Mouse (Mus musculus) gastrocnemius, adult 18-20 months (tissue): Measurements from ENCODE around the gene Pgap3. TPM values are rescaled to one million over a fixed set of nuclear protein-coding genes. Genes with fewer than 3 reads are reported as not detected.

Experiments
- DNase-seq: peaks from one replicate; pipeline ENCODE4 v3.0.0; 2021; ENCODE audit warnings: low spot score
- long read RNA-seq, 2 experiments: library from polyadenylated mRNA; stranded (forward); transcript quantifications; one replicate each; pipeline ENCODE4 v2.0.0; 2021
- total RNA-seq, 2 experiments: library from RNA; stranded (reverse); gene quantifications; 2 replicates each; pipeline ENCODE4 v1.2.3; 2021

The Pgap3 gene
- 1 to 10 TPM; 2.3 to 3.7 TPM for total RNA-seq
- long read RNA-seq, experiment 1, partial matches to known transcripts = 0 of 6 reads
- long read RNA-seq, experiment 1, other reads (novel, unspliced or antisense) = 0 of 6 reads
- long read RNA-seq, experiment 2, partial matches to known transcripts = 1 of 6 reads
- long read RNA-seq, experiment 2, other reads (novel, unspliced or antisense) = 1 of 6 reads

DNA sequence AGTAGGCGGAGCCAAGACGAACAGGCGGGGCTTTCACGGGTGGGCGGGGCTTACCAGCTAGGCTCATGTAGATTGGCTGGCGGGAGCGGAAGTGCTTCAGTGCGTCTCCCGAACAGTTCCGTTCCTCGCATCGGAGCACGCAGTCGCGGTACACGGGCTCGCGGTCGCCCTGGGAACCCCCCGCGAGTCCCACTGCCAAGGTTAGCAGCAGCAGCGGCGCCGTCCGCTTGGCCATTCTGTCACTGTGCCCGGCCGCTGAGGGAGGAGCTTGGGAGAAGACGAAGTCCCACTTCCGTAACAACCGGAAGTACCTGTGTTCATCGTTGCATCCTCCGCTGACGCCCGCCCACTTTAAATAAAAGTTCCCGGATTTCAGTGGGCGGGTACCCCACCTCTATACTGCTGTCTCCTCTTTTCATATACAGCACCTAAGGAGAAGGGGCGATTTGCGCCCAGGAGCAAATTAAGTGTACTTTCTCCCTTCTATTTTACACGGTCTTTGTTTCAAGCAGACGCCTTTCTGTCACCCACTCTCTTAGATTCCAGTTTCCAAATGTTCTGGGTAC, at the start of gene Pgap3:
Gene Pgap3, minus strand, starts transcription at position 330 of the 566 bp plus-strand sequence.
- DNase-seq = peak; percentile 85

- no peak for DNase-seq
Measured at GRCm38 (mm10) chr11:98449419-98449818, 49.1 kb upstream of the Pgap3 start.

DNA sequence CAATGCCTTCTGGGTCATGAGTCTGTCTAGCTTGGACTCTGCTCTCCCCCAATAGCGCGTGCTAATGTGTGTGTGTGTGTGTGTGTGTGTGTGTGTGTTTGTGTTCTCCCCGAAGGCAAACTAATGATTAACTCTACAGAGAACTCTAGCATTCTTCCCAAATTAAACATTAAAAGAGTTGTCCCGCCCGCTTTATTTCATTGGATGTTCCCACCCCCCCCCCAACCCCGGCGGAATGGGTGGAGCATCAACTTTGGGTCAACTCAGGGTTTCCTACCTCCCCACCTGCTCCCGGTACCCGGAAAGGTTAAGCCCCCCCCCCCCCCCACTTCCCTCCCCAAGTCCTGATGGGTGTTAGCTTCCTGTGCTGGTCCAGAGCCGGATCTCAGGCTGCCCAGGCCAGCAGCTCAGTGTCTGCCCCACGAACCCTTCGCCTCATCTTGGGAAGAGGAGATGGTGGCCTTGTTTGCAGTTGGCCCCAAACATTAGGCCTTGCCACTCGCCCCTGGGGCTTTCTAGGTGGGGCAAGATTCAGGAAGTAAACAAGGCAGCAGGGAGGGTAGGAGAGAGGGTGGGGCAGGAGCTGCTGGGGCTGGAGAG, 48.0 kb upstream of the Pgap3 start:
- DNase-seq = no peak

DNA sequence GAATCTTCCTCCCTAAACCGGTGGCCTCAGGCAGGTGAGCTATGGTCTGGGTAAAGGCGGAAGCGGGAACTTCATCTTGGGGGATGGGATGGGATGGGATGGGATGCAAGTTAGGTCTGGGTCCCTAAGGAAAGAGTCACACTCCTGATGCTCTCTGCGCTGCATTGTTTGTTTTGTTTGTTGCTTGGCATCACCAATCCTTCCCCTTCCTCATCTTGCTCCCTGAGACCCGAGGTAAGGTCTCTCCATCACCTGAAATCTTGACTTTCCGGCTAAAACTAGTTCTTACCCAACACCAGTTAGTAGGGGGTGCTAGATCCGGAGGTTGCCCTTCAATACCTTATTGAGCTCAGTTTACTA, 47.2 kb upstream of the Pgap3 start:
- DNase-seq = no peak

DNA sequence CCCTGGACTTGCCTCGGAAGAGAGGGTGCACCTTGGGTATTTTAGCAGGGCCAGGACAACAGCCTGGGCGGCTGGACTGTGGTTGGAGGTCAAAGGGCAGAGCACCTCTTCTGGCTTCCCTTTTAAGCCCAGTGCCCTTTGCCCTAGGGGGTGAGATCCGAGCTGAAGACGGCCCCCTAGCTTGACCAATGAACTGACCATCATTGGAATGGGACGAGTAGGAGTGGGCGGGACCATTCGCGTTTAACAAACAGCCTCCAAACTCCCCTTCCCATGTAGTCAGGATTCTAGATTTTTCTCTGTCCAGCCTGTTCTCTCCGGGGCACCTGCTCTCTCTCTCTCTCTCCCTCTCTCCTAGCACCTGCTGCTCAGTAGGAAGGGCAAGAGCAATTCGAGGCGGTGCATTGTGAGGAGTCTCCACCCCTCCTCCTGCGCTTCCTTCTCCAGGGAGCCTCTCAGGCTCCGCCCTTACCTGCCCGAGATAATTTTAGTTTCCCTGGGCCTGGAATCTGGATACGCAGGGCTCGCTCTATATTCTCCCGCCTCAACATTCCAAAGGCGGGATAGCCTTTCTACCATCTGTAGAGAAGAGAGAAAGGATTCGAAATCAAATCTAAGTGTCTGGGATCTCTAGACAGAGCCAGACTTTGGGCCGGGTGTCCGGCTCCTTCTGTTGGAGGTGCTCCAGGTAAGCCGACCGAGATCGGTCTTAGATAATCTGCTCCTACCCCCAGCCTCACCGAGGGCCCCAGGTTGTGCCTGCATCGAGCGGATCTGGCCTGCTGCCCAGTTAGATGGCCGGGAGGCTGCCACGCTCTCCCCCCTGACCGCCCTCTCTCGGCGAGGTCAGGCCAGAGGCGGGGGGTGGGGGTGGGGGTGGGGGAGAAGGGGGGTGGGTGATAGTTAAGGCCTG, 46.5 kb upstream of the Pgap3 start:
- no peak for DNase-seq

DNA sequence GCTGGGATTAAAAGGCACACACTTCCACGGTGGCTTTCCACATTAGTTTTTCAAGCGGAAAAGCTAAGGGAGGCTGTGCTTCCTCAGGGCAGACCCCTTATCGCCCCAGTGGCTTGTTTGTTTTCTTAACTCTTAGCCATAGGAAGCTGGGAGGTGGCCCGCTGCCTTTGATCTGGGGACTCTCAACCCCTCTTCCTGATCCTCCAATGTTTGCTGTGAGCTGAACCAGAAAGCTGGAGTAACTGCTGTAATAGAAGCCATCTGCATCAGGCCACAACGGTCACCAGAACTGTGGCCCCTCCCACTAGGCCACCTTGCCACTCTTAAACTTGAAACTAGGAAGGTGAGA, 45.9 kb upstream of the Pgap3 start, which contains the start of gene Grb7:
Gene Grb7, plus strand, starts transcription at position 182 of the 349 bp plus-strand sequence.
- no peak for DNase-seq

- DNase-seq = no peak
Measured at GRCm38 (mm10) chr11:98445679-98446078, 45.4 kb upstream of the Pgap3 start.

DNA sequence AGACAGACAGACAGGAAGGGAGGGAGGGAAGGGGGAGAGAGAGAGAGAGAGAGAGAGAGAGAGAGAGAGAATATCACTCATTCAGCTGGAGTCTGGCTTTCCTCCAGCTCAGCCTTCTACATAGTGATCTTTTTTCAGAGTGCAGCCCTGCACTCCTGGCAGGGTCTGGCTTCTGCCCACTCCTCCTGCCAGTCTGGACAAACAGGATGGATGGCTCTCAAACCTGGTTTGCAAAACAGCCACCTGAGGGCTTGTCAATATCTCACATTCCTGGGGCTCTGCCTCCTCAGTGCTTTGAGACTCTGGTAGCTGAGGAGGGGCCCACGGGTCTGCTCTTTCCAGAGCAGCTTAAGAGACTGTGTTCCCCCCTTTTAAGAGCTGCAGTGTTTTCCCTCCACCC, 44.9 kb upstream of the Pgap3 start:
- DNase-seq = no peak

GRCm38 (mm10) chr11:98443688-98444087, 43.4 kb upstream of the Pgap3 start:
- no peak for DNase-seq

DNA sequence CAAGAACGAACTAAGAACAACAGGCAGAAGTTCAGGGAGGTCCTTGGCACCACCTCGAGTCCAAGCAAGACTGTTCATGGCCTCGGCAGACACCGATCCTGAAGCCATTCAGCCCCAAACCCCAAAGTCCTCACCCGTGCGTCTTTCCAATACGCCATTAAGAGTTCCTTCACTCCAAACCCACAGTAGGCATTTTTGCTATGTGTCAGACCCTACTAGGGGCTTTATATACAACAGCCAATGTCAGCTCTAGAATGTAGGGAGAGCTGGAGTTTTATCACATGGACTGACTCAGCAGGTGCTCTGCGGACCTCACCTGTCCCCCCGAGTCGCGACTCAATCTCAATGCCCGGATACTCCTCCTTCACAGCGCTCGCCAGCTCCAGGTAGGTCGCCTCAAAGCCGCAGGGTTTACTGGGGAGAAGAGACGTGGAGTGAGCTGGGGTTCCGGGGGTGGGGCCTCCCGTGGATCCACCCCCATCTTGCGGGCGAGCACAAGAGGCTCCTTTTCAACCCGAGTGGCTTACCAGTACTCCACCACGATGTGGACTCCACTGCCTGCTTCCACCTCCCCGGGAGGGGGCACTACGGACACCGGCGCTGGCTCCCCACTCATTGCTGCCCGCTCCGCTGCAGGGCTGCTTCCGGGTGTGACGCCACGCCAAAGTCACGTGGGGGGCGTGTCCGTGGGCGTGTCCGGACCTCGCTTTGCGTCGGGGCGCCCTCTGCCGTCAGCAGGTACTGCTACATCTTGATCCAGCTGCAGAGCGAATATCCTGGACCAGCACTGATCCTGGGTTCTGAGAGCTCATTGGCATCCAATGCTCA, 38.3 kb upstream of the Pgap3 start, which contains the start of gene Mien1:
Gene Mien1, minus strand, starts transcription at position 661 of the 828 bp plus-strand sequence.
- DNase-seq = peak; percentile 96

DNA sequence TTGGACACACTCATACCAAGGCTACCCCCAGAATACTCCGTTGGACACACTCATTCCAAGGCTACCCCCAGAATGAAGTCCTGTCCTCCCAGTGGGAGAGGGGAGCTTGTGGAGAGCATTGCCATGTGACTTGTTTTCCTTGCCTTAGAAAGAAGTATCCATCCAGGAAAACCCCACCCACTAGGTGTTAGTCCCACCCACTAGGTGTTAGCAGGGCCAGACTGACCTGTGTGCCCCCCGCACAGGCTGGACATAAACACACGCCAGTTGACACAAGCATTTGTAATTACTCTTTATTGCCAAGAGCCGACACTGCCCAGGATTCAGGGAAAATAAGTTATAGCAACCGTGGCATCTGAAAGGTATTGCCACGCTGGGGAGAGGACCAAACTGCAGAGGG, 37.2 kb upstream of the Pgap3 start:
- no peak for DNase-seq

GRCm38 (mm10) chr11:98435723-98436122, 35.4 kb upstream of the Pgap3 start:
- no peak for DNase-seq

DNA sequence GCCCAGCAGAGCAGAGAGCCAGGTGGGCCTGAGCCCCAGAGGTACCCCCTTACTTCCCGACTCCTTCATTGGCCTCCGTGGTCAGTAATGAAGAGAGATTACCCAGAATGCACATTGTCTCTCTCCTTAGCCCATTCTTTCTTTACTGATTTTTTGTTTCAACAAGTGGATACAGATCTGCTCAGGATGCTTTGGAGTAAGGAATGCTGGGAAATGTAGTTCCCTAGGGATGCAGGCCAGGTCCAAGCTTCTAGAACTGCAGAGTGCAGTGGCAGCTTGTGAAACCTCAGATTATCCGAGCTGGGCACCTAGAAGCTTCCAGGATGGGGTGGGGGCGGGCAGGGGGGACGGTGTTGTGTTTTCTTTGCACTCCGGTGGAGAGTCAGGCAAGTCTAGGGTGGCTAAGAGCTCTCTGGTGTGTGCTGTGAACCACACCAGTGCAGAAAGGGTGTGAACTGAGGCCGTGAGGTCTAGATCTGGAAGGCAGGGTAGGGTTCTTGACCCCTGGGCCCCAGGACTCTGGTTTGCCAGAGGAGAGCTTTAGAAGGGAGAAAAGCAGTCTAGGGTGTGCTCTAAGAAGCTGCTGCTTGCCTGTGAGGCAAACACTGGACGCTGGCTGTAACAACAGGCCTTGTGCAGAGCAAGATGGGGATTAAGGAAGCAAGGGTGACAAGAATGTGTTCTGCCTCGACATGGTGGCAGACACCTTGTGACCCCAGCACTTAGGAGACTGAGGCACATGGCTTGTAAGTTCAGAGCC, 31.6 kb upstream of the Pgap3 start:
- no peak for DNase-seq

DNA sequence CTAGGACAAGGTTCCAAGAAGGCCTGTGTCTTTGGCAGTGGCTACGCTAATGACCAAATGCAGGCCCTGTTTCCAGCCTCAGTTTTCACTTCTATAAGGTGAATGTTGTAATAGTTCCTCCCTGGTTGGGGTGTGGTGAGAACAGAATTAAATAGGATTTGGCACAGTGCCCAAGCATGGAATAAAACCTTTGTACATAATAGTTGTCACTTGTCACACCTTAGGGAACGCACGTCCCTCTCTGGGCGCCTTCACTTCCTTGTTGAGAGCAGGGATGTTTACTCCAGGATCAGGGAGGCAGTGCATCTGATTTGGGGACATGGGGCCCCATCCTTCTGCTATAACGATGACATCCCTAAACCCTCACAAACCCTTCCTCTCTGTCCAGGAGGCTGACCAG, 28.1 kb upstream of the Pgap3 start:
- DNase-seq = no peak

GRCm38 (mm10) chr11:98426592-98426991, 26.3 kb upstream of the Pgap3 start:
- DNase-seq = no peak

DNA sequence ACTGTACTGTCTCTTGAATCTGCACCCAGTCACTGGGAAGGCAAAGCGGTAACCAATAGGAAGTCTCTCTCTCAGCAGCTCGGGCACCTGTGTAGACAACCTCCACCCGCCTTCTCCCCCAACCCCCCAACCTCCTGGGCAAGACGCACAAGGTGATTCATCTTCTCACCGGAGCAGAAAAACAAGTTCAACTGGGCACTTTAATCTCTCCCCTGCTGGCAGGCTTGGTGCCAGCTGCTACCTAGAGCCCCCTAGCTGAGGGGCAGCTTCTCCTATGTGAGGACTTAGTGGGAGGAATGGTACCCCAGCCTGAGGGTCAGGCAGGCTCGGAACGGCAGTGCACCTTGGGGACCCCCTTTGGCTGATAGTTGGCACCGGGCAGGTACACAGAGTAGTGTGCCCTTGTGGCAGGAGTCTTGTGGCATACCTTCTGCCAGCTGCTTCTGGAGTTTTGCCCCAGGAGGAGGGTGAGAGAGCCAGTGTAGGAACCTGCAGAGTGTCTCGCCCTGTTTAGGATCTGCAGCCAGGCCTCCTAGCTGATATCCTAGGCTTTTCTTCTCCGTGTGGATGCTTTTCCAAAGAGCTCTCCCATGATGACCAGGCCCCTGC, 18.8 kb upstream of the Pgap3 start:
- no peak for DNase-seq

- DNase-seq = no peak
Measured at GRCm38 (mm10) chr11:98418273-98418672, 18.0 kb upstream of the Pgap3 start.

GRCm38 (mm10) chr11:98417074-98417473, 16.8 kb upstream of the Pgap3 start:
- no peak for DNase-seq

GRCm38 (mm10) chr11:98414162-98414561, 13.9 kb upstream of the Pgap3 start:
- no peak for DNase-seq

- DNase-seq = no peak
Measured at GRCm38 (mm10) chr11:98413731-98414130, 13.4 kb upstream of the Pgap3 start.
